Mouse (Mus musculus) T-helper 17 cell (primary cell): Measurements from ENCODE around the gene Clec1a.

ENCODE experiments used
- in situ Hi-C, 2 experiments: fragments of 300-600 bp; cut with MboI, MseI; formaldehyde crosslinking; loops; 1 replicate in 1 of 2; 2 replicates in 1 of 2; pipeline ENCODE4 v1.15.1; 2025; ENCODE audit warnings: high pct_unique_total_duplicates in 2 of 2

Gene Clec1a

DNA sequence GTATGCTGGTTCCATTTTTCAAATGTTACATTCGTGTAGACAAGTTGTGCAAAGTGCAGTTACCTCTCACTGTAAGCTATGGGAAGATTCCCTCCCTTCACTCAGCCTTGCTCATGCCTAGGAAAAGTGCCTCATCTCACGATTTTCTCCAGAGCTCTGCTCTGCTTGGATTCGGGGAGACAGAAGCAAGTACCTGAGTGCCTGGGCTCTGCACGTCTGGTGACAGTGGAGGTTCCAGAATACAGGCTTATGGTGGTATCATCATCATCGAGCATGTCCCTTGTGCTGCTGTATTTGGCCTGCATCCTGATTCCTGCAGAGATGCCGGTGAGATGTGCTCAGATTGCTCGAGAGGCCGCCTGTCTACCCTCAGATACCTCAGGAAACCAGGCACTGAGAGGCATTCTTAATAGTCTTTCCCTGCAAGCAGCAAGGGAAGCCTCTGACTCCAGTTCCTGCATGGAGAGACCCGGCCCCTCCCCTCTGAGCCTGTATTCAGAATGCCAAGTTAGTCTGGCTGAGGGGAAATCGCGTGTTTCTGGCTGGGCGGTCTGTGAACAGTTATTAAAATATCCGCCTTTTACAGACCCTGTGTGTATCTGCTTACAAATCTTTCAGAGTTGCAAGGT lies at the start of gene Clec1a:
Gene Clec1a, minus strand, starts transcription at position 590 of the 629 bp plus-strand sequence.
- in situ Hi-C loops, result no loop called here

DNA sequence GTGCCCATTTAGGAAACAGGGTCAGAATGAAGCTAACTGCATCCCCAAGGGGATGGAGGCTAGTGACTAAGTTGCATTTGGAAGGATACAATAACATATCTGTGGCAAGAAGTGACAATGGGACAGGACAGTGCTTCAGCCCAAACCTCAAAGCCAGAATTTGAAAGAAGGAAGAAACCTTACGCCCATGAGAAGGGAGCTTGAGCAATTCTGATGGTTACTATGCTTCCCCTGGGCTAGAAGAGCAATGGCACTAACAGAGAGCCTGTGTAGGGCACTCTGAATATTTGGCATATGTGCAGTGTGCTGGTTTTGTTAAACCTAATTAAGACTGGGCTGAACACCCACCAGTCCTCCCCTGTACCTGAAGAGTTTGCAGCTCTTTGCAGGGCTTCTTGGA lies 47.7 kb upstream of the Clec1a start:
- in situ Hi-C loops, result loop anchor here in 1 of 2 experiments (10.0 kb wide), 1 partner anchor 625 kb away; no protein-coding TSS in a partner anchor

DNA sequence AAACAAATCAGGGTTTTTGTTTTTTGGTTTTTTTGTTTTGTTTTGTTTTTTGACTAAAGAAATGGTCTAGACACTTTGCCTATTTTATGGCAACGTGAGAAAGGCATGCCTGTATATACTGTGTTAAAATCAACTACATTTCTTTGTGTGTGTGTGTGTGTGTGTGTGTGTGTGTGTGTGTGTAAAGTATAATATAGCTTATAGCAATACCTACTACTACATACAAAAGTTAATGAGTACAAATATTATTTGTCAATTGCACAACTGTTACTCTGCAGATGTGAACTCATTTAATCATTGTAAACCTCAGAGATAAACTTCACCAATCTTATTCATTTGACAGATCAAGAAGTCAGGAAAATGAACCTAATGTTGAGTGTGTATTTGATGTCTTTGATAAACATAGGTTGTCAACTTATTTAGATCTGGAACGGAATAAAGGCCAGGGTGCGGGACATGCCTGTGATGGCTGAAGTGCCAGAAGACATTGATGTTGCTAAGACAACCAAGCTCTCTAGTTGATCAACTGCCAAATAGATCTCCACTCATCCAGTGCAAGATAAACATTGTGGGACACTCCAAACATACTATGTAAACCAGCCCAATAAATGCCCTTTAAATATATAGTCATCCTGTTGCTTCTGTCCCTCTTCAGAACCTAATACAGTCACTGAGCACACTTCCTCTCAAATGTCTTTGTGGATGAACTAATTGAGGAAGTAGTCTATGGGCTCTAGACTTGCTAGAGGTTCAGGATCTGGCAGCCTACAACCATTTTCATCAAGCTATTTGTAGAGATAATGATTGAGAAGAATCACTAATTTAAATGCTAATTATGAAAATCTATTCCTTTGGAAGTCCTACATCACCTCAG lies 45.8 kb upstream of the Clec1a start:
- in situ Hi-C loops, result loop anchor here in 1 of 2 experiments (10.0 kb wide), 1 partner anchor 623 kb away; no protein-coding TSS in a partner anchor

DNA sequence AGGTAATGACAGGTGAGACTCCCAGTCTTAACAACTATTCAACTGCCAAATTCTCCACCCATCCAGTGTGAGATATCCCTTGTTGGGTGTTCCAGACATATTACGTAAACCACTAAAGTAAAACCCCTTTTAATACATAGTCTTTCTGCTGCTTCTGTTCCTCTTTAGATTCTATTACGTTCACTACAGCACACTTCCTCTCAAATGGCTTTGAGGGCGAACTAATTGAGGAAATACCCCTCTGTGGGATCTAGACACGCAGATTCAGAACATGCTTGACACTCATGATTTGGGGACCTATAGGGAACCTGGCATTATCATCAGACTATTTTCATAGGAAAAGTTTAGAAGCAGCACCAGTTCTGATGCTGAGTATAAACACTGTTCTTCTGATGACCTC lies 43.1 kb upstream of the Clec1a start:
- in situ Hi-C loops, result loop anchor here in 1 of 2 experiments (10.0 kb wide), 1 partner anchor 620 kb away; no protein-coding TSS in a partner anchor

DNA sequence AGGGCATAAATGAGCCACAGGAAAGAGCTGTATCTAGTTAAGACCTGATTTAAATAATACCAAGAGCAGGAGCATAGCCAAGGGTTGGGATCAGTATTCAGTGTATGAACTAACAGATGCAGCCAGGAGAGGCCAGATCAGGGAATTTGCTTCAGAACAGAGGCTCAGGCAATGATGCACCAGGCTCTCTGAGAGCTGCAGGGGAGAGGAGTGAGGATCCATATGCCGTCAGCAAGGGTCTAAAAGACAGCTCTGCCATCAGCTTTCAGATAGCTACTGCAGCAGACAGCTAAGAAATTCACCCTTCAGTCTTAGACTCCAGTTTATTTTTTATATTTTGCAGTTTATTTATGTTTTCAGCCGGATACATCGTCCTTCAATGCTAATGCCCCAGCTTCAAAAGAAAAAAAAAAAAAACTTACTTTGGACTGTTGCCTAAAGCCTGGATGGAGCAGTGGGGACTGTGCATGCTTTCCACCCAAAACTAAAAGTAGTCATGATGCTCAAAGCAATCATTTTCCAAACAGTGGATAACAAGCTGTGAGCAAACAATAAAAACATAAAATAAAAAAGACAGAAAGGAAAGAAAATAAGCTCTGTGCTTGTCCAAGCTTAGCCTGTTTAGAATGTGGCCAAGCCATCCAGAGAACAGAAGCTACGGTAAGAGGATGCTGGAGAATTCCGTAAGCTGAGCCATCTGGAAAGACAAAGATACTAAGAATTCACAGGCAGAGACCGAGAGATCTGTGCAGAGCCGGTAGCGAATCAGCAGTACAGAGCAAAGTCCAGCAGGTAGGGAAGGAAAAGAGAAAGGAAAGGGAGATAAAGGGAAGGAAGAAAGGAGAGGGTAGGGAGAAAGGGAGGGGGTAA lies 28.5 kb upstream of the Clec1a start:
- in situ Hi-C loops, result no loop called here

DNA sequence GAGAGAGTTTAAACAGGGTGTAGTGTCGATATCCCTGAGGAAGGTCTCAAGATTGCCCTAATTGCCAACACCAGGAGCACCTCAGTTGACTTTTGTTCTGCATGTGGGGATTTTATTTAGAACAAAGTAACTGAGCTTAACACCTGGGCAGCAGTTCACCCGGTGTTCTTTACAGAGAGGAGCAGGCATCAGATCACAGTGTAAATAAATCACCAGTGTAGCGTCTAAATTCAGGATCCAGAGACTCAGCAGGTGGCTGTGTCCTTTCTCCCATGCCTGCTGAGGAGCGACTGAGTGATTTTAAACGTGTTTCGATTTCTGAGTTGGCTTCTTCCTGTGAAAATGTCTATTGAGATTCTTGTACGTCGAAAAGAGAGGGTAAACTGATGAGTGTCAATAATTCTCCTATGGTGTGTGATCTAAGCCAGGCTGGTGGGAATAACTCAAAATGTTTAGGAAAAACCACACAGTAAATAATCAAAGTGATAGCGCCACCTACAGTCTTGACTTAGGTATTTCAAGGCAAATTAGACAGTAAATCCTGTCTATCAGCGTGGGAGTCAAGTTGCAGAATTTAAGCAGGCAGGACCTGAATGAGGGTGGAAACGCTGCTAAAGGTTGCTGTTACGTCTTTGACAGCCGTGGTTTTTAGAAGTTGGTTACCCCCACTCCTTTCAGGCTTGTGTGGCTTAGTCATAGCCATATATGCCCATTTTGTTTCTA lies 24.8 kb upstream of the Clec1a start:
- in situ Hi-C loops, result no loop called here

DNA sequence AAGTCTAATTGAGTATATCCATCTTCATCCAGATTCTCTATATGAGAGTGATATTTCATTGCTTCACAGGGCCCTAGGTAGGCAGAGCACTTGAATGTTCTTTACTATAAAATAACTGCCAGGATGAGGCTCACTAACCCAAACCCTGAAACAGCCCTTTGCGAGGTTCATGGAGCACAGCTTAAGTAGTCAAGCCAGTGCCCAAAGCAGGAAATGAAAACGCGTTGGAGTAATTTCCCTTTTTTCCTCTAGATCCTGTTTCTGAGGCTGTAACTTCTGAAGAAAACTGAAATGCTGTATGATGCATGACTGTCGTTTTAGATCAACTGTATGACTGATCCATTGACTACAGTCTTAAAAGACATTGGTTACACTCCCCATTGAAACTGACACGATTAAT lies 20.8 kb upstream of the Clec1a start:
- in situ Hi-C loops, result no loop called here

DNA sequence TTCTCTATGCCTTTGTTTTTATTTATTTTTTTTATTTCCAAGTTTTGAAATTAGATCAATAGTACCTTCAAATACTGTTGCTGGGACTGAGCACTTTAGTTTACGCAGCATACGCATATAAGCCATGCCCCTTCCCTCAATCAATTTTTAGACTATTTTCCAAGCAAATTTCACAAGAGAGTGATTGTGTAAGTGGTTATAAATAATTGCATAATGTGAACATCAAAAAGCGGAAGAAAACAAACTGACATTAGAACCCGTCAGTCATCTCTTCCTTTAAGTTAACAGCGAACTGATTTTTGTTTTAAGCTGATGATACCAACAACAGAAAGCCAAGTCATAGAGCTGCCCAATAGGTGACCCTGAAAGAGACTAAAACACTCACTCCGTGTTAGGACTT lies 19.6 kb upstream of the Clec1a start:
- in situ Hi-C loops, result no loop called here

DNA sequence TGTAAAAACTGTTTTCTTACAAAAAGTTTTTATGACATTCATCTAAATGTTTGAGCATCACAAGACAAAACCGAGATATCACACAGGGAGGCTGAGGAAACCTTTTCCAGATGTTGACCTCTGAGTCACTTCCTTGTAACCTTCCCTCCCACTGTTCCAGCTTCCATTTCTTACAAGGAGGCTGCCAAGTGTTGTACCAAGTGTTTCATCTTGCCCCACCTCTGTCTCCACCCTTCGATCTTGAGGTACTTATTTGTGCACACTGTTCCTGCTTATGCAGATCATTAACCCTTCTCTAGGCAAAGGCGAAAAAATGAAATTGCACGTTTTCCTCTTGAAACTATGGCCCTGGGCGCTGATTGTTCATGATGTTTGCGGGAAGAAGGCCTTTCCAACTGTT lies 2.1 kb downstream of the Clec1a start:
- in situ Hi-C loops, result no loop called here

DNA sequence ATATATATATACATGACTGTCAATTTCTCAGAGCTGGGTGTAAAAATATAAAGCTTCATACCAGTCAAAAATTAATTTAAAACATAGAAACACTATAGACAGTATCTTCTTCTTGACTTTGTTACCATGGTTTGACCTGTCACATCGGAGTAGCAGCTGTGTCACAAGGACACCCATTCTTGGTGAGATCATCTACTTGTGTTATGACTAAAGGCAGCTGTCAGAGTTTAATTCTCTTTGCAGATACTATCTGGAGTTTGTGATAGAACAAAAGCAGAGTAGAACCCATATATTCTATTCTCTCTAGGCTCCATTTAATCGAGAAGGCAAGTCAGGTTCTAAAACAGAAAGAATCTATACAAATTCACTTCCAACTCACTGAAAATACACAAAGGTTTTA lies 13.8 kb downstream of the Clec1a start:
- in situ Hi-C loops, result no loop called here

DNA sequence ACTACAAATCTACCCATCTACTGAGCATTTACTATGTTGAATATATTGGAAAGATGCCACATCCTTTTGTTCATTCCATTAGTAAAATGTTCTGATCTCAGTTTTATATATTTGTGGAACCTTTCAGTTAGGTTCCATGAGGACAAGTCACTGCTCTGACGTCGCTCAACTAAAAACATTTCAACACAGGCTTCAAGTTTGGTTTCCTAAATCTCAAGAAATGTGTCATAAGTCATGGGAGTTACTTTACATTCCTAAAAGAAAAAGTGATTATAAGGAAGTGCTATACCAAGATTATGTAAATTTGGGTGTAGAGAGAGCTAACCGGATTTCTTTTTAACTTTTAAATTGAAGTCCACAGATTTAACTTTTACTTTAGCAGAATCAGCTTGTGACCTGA lies 15.8 kb downstream of the Clec1a start:
- in situ Hi-C loops, result no loop called here

DNA sequence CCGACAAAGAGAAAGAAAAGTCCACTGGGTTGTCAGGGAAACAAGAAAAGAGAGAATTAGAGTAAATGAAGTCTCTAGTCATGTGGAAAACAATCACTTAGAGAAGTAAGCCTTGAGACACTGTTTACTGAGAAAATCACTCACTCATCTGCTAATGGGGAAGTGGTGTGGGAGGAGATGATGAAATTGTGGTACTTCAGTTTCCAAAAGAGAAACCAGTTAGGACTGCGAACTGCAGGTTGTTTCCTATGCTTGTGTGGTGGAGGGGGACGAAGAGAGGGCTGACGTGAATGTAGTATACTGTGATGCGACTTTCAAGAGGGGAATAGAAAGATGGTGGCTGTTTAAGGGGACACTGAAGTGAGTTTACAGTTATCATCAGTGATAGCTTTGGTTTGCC lies 17.6 kb downstream of the Clec1a start:
- in situ Hi-C loops, result no loop called here

DNA sequence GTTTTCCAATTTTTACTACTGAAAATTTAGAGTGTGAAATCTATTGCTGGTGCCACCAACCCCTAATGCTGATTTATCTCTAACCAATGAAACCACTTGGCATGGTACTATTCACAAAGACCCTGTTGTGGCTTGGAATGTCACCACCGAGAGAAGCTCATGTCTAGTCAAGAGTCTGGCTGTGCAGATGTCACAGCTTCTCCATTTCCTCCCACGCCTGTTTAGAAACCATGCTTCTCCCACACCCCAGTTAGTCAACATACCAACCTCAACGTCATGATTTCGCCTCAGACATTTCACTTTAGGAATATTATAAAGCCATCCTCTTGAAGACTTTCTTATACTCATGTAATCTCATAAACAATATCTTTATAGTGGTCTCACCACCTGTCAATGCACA lies 24.5 kb downstream of the Clec1a start:
- in situ Hi-C loops, result no loop called here

DNA sequence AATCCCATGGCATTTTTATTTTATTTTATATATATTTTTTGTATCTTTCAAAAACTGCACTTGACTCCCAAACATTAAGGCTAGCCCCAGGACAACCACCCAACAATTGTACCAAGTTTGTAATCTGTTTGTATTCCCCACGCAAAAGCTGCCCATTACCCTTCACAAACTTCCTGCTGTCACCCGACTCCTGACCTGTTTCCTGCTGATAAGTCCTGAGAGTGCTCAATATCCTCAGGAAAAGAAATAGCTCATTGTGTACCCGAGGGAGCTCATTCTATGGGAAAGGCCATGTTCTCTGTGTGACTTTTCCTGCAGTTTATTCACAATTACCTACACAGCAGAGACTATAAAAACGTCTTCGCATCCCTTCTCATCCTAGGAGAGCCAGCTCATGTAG lies 26.0 kb downstream of the Clec1a start:
- in situ Hi-C loops, result no loop called here

DNA sequence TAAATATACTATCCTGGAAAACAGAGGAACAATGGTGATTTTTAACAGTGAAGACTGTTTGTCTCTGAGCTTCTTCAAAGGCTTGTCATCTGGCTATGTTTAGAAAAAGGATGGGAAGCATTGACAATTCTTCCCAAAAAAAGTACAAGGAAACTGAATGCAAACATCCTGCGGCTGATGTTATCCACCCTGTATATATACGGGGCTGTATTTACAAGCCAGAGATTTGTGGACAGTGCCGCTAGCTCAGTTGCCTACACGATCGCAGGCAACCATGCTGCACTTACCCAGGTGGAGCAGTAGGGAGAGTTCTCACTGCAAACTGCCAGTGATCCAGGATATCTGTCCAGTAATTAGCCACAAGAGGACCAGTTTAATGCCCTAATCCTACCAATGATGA lies 26.6 kb downstream of the Clec1a start:
- in situ Hi-C loops, result no loop called here

DNA sequence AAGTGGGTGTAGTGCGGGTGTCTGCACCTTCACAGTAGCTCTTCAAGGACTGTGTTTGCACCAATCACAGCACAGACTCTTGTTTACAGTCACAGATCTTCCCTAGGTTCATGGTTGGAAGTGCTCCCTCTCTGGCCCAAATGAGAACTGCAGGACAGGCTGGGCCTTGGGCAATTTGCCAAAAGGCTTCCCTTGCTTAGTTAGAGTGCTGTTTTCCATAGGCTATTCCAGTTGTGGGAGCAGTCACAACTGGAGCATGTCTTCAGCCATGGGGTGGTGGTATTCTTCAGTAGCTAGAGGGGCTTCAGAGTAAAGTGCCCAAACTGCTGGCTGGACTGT lies 28.1 kb downstream of the Clec1a start:
- in situ Hi-C loops, result no loop called here

DNA sequence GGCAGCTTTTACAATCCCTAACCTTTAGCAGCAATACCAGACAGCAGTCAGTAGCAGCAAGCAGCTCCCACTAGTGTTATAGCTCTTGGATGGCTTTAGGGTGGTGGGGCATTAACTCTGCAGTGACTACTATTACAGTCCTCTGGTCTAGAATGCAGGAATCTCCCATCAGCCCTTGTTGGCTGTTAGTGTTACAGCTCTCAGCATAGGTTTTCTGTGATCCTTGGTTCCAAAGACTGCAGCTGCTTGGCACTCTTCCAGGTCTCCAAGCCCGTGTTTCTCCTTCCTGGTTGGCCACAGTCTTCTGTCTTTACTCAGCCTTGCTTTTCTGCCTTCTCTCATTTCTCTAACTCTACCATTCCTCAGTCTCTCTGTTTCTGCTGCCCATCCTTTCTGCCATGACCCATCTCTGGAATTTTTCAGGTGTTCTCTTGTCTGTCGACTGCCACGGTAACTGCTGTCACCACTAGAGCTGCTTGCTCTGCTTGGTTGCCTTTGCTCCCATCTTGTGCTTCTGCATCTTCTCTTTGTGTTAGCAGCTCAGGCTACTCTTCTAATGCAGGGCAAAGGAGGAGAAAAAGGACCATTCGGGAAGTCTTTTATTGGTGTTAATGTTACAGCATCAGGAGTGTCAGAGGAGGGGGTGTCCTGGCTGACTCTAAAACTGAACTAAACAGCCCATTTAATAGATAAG lies 28.6 kb downstream of the Clec1a start:
- in situ Hi-C loops, result no loop called here

DNA sequence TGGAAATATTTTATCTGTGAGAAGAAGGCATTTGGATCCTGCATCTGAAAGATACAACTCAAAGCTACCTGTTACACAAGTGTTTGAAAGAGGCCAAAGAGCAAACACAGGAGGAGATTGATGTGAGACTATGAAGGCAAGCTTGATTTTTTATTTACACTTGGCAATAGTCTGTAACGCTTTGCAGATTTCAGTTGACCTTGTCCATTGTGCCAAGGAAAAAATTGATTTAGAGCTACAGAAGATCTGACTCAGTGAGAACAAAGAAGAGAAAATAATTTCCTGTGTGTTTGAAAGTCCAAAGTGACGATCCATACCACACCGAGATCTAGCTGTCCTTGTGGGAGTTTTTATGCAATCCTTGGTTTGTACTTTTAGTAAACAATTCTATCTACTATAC lies 29.5 kb downstream of the Clec1a start:
- in situ Hi-C loops, result no loop called here

DNA sequence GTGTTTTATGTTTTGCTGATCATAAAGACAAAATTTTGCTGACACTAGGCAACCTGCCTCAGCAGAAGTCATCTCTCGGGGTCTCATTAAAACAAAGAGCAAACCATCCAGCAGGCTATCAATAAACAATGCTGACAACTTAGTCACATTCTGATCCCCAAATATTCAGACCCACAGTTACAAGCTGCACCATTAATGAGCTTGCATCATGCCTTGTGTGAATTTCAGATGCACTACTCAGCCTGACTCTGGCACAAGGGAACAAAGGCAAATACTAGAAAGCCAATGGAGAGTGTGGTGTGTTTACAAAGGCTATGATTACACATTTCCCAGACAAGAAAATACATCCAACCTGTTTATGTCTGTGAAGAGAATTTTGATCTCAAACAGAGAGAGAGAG lies 37.6 kb downstream of the Clec1a start:
- in situ Hi-C loops, result no loop called here

DNA sequence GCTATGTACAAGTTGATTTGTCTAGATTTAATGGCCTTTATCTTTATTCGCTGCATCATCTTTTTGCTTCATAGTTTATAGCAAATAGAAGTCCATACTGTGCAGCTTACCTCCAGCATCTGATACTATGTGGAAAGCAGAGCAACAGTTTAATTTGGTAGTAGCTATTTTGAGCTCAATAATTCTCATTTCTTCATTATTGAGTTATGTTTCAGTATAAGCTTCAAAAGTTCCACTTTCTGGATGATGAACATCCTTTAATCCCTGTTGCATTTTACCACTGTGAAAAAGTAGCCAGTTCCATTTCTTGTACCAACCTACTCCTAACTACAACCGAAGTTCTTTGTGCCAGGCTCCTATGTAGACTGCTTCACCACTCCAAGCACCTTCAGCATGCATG lies 43.2 kb downstream of the Clec1a start, which contains the start of gene Clec9a:
Gene Clec9a, plus strand, starts transcription at position 301 of the 400 bp plus-strand sequence.
- in situ Hi-C loops, result no loop called here

DNA sequence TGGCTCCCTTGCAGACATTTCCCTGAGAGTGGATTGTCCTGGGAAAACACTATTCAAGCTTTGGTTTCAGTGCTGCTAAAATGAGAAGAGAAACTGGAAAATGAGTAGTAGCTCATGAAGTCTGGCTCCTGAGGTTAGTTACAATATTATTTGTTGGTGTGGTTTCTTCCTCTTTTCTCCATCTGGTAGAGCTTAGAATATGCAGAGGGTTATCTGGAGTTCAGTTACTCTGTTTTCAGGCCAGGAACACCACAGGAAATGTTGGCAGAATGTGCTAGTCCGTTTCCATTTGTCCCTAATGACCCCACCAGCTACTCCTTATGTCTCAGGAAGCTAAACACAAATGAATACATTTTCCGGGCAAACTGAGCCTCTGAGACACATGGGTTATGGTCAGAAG lies 44.5 kb downstream of the Clec1a start:
- in situ Hi-C loops, result no loop called here
